Mouse (Mus musculus) lung, adult 2 months (tissue): Measurements from ENCODE around the gene Fam71f2.

Experiments used
- CTCF ChIP-seq: fragments of 200-500 bp; IDR thresholded peaks from 2 replicates; pipeline ENCODE4 v1.5.1; 2011; ENCODE audit warnings: mild to moderate bottlenecking, low read length, control low read depth; ENCODE audit not compliant: insufficient read depth
- POLR2A ChIP-seq: fragments of 200-500 bp; IDR thresholded peaks from 2 replicates; pipeline ENCODE4 v1.6.1; 2011; ENCODE audit warnings: low read depth, mild to moderate bottlenecking, control low read depth, low read length, borderline replicate concordance; ENCODE audit errors: extremely low read depth

DNA sequence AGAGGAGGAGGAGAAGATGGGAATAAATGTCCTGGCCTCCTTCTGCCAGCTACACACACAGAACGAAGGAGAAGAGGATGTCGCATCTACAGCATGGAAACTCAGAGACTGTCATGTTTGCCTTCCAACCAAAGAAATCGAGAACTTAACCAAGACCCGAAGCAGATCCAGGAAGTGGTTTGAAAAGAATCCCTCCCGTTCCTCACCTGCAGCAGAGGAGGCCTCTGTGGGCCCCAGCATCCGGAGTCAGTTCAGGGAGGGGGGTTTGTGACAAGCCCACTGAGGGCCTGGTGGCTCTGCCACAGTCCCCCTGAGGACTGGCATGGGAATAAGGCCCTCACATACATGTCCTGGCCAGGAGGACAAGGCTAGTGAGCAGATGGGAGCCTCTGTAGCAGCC, 47.1 kb upstream of the Fam71f2 start:
- TF ChIP-seq POLR2A = no peak
- no peak for TF ChIP-seq CTCF
